Mouse (Mus musculus): Measurements from ENCODE around the gene 1700015F17Rik. TPM values are rescaled to one million over a fixed set of nuclear protein-coding genes. Genes with fewer than 3 reads are reported as not detected.

1700015F17Rik gene
- polyA plus RNA-seq, 2 experiments: not detected

DNA sequence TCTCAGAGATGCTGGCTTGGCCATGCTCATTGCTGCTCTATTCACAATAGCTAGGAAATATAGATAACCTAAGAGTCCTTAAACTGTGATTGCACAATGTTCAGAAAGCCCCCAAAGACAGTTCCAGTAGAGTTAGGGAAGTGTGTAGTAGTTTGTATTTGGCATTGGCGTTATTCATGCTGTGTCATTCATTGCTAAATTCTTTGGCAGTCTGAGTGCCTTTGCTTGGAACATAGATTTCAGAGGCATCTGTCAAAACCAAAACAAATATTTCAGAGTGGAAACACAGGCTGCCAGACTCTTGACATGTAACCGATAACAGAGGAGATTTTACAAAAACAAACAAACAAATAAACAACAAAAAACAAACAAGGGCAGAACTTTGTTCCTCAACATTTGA lies 22.6 kb upstream of the 1700015F17Rik start:
- no peak overlapping the region for H3K4me2 ChIP-seq (ENCODE audit: low read depth)
- ATAC-seq (ENCODE audit: insufficient read depth) (no peak), DNase-seq (ENCODE audit: low read depth in 3 of 3, low spot score in 3 of 3) (no peak)
- H3K4me1 ChIP-seq (replicated peaks; ENCODE audit: control insufficient read depth in 2 of 2, insufficient read depth in 2 of 2, low read length in 1 of 2): no peaks in the 10 kb centered on the region
- H3K4me3 ChIP-seq (ENCODE audit: insufficient read depth in 1 of 2, low read depth in 2 of 2, low read length in 2 of 2): no peak overlapping the region
- WGBS (ENCODE audit: insufficient replicate concordance): 59% methylated on average over 2 of the region's 2 CpGs
- no peaks in the 10 kb centered on the region for H3K36me3 ChIP-seq (replicated peaks; ENCODE audit: control insufficient read depth, insufficient read depth, low read depth)
- H3K27ac ChIP-seq: no peak overlapping the region
- H3K9ac ChIP-seq (replicated peaks): no peak overlapping the region
- no peaks in the 10 kb centered on the region for H3K9me3 ChIP-seq (ENCODE audit: control insufficient read depth, low read length)
- H3K27me3 ChIP-seq (ENCODE audit: control insufficient read depth, insufficient read depth, low read length): no peaks in the 10 kb centered on the region
- TF ChIP-seq EP300 (IDR thresholded peaks at IDR 0.05; ENCODE audit: low read depth): no peak
- TF ChIP-seq CTCF (IDR thresholded peaks at IDR 0.05; ENCODE audit: low read depth): no peak

GRCm38 (mm10) chr5:5496393-5496792 lies 17.4 kb upstream of the 1700015F17Rik start:
- Histone ChIP-seq H3K27ac (no peak overlapping the region), H3K9ac (replicated peaks) (no peak overlapping the region), H3K4me3 (ENCODE audit: insufficient read depth in 1 of 2, low read depth in 2 of 2, low read length in 2 of 2) (no peak overlapping the region), H3K27me3 (ENCODE audit: control insufficient read depth, insufficient read depth, low read length) (no peaks in the 10 kb centered on the region), H3K36me3 (replicated peaks; ENCODE audit: control insufficient read depth, insufficient read depth, low read depth) (no peaks in the 10 kb centered on the region), H3K4me1 (replicated peaks; ENCODE audit: control insufficient read depth in 2 of 2, insufficient read depth in 2 of 2, low read length in 1 of 2) (no peaks in the 10 kb centered on the region), H3K9me3 (ENCODE audit: control insufficient read depth, low read length) (no peaks in the 10 kb centered on the region), H3K4me2 (ENCODE audit: low read depth) (no peak overlapping the region)
- no peak for TF ChIP-seq CTCF (IDR thresholded peaks at IDR 0.05; ENCODE audit: low read depth)
- TF ChIP-seq EP300 (IDR thresholded peaks at IDR 0.05; ENCODE audit: low read depth): no peak
- 35% methylated on average over 3 of the region's 3 CpGs for WGBS (ENCODE audit: insufficient replicate concordance)
- DNase-seq (ENCODE audit: low read depth in 3 of 3, low spot score in 3 of 3): no peak
- no peak for ATAC-seq (ENCODE audit: insufficient read depth)

DNA sequence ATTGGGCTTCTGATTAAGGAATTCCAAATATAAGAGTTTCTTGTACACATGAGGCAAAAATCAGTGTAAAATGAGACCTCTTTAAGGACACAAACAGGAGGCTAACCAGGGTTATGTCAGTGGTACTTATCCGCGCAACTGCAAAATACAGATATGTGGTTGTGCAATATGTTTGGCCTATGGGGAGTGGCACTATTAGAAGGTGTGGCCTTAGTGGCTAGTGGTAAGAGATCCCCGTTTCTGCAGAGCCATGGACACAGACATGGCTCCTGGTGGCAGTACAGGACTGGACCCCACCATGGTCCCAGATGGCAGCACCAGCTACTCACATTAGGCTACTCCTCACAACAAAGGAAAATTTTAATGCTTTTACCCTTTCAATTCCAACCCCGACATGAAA lies 16.1 kb upstream of the 1700015F17Rik start:
- ATAC-seq (ENCODE audit: insufficient read depth) (no peak), DNase-seq (ENCODE audit: low read depth in 3 of 3, low spot score in 3 of 3) (no peak)
- TF ChIP-seq CTCF (IDR thresholded peaks at IDR 0.05; ENCODE audit: low read depth) (no peak), EP300 (IDR thresholded peaks at IDR 0.05; ENCODE audit: low read depth) (no peak)
- H3K27me3 ChIP-seq (ENCODE audit: control insufficient read depth, insufficient read depth, low read length): no peaks in the 10 kb centered on the region
- no peak overlapping the region for H3K27ac ChIP-seq
- no peaks in the 10 kb centered on the region for H3K4me1 ChIP-seq (replicated peaks; ENCODE audit: control insufficient read depth in 2 of 2, insufficient read depth in 2 of 2, low read length in 1 of 2)
- no peaks in the 10 kb centered on the region for H3K9me3 ChIP-seq (ENCODE audit: control insufficient read depth, low read length)
- no peaks in the 10 kb centered on the region for H3K36me3 ChIP-seq (replicated peaks; ENCODE audit: control insufficient read depth, insufficient read depth, low read depth)
- no peak overlapping the region for H3K4me3 ChIP-seq (ENCODE audit: insufficient read depth in 1 of 2, low read depth in 2 of 2, low read length in 2 of 2)
- 50% methylated on average over 4 of the region's 4 CpGs for WGBS (ENCODE audit: insufficient replicate concordance)
- H3K9ac ChIP-seq (replicated peaks): no peak overlapping the region
- no peak overlapping the region for H3K4me2 ChIP-seq (ENCODE audit: low read depth)

DNA sequence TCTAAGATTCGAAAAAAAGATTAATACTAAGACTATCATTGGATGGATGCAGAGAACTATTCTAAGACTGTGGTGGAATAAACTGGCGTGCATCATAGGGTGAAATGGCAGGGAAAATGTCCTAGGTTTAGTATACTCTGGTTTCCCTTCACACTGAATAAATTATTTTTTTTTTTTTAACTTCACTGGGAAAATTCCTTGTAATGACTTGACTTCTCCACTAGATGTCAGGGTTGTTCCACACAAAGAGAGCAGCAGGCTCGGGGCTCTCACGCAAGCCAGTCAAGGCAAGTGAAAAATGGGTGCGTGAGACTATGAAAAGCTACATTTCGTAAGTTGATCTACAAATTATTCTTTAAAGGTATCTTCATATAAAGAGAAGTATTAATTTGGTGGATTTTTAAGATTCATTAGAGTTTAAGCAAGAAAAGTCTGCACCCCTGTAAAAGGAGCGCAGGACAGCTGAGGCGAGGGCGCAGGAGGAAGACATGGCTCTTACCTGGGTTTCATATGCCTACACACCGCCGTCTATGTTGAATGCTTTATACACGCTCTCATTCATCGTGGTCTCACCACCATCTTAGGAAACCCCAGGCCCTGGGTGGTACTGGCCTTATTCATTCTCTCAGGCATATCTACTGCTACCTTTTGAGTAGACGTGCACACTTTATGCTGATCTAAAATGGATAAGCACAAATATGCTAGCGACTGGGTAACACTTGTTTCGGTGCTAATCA lies 15.5 kb upstream of the 1700015F17Rik start:
- H3K27ac ChIP-seq: no peak overlapping the region
- H3K4me3 ChIP-seq (ENCODE audit: insufficient read depth in 1 of 2, low read depth in 2 of 2, low read length in 2 of 2): no peak overlapping the region
- H3K36me3 ChIP-seq (replicated peaks; ENCODE audit: control insufficient read depth, insufficient read depth, low read depth): no peaks in the 10 kb centered on the region
- DNase-seq (ENCODE audit: low read depth in 3 of 3, low spot score in 3 of 3) (peak in 1 of 3 experiments; percentile 26), ATAC-seq (ENCODE audit: insufficient read depth) (no peak)
- H3K4me2 ChIP-seq (ENCODE audit: low read depth): no peak overlapping the region
- 31% methylated on average over 16 of the region's 16 CpGs for WGBS (ENCODE audit: insufficient replicate concordance)
- H3K27me3 ChIP-seq (ENCODE audit: control insufficient read depth, insufficient read depth, low read length): no peaks in the 10 kb centered on the region
- H3K4me1 ChIP-seq (replicated peaks; ENCODE audit: control insufficient read depth in 2 of 2, insufficient read depth in 2 of 2, low read length in 1 of 2): no peaks in the 10 kb centered on the region
- H3K9ac ChIP-seq (replicated peaks): no peak overlapping the region
- H3K9me3 ChIP-seq (ENCODE audit: control insufficient read depth, low read length): no peaks in the 10 kb centered on the region
- TF ChIP-seq EP300 (IDR thresholded peaks at IDR 0.05; ENCODE audit: low read depth) (no peak), CTCF (IDR thresholded peaks at IDR 0.05; ENCODE audit: low read depth) (peak; percentile 68)

DNA sequence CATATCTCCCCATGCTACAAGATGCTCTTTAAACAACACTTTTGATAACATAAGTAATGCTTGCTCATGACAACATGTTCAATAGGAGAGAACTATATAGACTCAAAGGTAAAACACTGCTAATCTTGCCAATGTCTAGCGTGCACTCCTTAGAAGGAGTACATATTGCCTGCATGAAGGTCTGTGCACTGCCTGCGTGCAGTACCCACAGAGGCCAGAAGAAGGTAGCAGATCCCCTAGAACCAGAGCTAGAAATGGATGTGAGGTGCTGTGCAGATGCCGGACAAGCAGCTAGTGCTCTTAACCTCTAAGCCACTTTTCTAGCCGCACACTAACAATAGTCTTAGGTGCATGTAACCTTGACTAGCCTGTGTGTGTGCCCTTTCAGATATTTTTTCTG lies 13.2 kb upstream of the 1700015F17Rik start:
- no peak overlapping the region for H3K9ac ChIP-seq (replicated peaks)
- DNase-seq (ENCODE audit: low read depth in 3 of 3, low spot score in 3 of 3) (no peak), ATAC-seq (ENCODE audit: insufficient read depth) (no peak)
- TF ChIP-seq CTCF (IDR thresholded peaks at IDR 0.05; ENCODE audit: low read depth) (0 out of 2 replicates have a peak, but pooled peaks have one; percentile 12), EP300 (IDR thresholded peaks at IDR 0.05; ENCODE audit: low read depth) (no peak)
- H3K4me3 ChIP-seq (ENCODE audit: insufficient read depth in 1 of 2, low read depth in 2 of 2, low read length in 2 of 2): no peak overlapping the region
- H3K27ac ChIP-seq: no peak overlapping the region
- H3K9me3 ChIP-seq (ENCODE audit: control insufficient read depth, low read length): no peaks in the 10 kb centered on the region
- no peaks in the 10 kb centered on the region for H3K27me3 ChIP-seq (ENCODE audit: control insufficient read depth, insufficient read depth, low read length)
- 74% methylated on average over 4 of the region's 4 CpGs for WGBS (ENCODE audit: insufficient replicate concordance)
- no peaks in the 10 kb centered on the region for H3K36me3 ChIP-seq (replicated peaks; ENCODE audit: control insufficient read depth, insufficient read depth, low read depth)
- H3K4me1 ChIP-seq (replicated peaks; ENCODE audit: control insufficient read depth in 2 of 2, insufficient read depth in 2 of 2, low read length in 1 of 2): no peaks in the 10 kb centered on the region
- no peak overlapping the region for H3K4me2 ChIP-seq (ENCODE audit: low read depth)
